Mouse (Mus musculus): ENCODE results near the gene Nav2. TPM values are rescaled to one million over a fixed set of nuclear protein-coding genes. Genes with fewer than 3 reads are reported as not detected.

The Nav2 gene
- polyA plus RNA-seq, 1 experiment: 28.3 TPM

- TF ChIP-seq CTCF (IDR thresholded peaks at IDR 0.05; ENCODE audit: borderline replicate concordance, extremely low read depth, insufficient read depth, insufficient read length): no peak
- no peak for TF ChIP-seq POLR2A (IDR thresholded peaks at IDR 0.05; ENCODE audit: borderline replicate concordance, extremely low read depth, insufficient read depth, insufficient read length, poor library complexity, severe bottlenecking)
- DNase-seq (ENCODE audit: low read depth): no peak
These were observed 348.9 kb downstream of the Nav2 start for GRCm38 (mm10) chr7:49257234-49257906.

- no peak for TF ChIP-seq POLR2A (IDR thresholded peaks at IDR 0.05; ENCODE audit: borderline replicate concordance, extremely low read depth, insufficient read depth, insufficient read length, poor library complexity, severe bottlenecking)
- no peak for TF ChIP-seq CTCF (IDR thresholded peaks at IDR 0.05; ENCODE audit: borderline replicate concordance, extremely low read depth, insufficient read depth, insufficient read length)
- no peak for DNase-seq (ENCODE audit: low read depth)
These were observed 349.6 kb downstream of the Nav2 start for GRCm38 (mm10) chr7:49258088-49258487.

DNA sequence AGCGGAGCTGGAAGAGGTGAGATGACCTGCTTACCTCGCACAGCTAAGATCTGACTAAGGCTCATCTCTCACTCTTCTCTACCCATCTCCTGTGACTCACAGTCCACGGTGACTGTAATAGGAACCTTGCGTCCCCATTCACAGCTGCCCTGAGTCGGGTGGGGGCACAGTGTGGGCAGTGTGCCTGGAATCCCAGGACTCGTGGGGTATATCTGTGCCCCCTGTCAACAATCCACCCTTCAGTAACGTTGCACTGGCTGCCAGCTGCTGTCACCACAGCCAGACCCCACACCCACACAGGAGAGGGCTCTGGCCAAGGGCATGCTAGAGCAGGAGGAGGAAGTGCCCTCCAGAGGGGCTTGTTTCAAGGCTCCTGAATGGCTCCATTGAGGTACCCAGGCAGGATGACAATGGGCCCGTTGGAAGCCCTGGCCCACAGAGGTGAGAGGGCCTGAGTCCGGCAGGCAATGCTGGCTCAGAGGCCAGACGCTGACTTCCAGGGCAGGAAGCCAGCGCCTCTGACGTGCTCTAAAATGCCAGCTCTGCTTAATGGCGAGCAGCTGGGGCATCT, 353.5 kb downstream of the Nav2 start:
- TF ChIP-seq CTCF (IDR thresholded peaks at IDR 0.05; ENCODE audit: borderline replicate concordance, extremely low read depth, insufficient read depth, insufficient read length) (no peak), POLR2A (IDR thresholded peaks at IDR 0.05; ENCODE audit: borderline replicate concordance, extremely low read depth, insufficient read depth, insufficient read length, poor library complexity, severe bottlenecking) (no peak)
- DNase-seq (ENCODE audit: low read depth): no peak

DNA sequence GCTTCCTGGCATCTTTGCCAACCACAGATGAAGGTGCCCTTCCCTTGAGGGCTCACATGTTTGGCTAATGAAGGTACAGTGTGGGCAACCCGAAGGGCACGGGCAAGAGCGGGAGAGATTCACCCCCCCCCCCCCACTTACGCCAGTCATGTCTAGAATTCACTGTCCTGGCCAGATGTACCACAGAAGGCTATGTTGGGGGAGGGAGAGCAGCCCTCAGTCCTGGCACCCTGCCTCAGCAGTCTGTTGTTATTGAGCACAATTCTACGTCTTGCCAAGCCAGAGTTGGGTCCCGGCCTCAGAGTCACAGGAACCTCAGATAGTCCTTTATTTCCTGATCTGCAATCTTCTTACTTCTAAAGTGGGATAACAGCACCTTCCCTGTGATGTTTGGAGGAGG, 357.9 kb downstream of the Nav2 start:
- no peak for TF ChIP-seq POLR2A (IDR thresholded peaks at IDR 0.05; ENCODE audit: borderline replicate concordance, extremely low read depth, insufficient read depth, insufficient read length, poor library complexity, severe bottlenecking)
- TF ChIP-seq CTCF (IDR thresholded peaks at IDR 0.05; ENCODE audit: borderline replicate concordance, extremely low read depth, insufficient read depth, insufficient read length): no peak
- DNase-seq (ENCODE audit: low read depth): peak; percentile 79

DNA sequence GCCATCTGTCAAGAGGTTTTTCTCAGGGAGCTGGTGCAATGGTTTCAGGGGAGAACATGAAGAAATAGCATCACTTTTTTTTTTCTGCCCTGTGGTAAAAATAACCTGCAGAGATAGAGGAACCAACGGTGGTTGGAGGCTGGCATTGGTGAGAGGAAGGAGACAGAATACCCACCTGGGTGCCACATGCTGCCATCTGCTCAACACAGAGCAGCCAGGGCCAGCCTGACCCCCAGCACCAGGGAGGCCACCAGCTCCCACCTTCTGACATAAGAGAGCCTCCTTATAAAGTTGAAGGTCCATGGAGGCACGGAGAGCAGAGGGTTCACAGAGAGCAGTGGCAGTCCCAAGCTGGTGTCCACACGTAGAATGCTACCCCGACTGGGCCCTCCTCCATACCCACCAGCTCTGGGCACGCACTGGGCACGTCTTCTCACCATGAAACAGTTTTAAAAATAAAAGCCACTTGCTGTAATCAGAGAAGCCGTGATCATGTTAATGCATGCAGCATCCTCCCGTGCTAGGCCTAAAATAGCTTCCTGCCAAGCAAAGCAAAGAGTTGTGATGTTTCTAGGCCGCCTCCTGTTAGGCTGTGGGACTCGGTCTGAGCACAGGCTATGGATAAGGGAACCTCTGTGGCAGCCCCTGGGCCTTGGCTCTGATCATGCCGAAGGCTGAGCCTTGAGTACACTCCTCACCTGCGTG, 359.3 kb downstream of the Nav2 start:
- DNase-seq (ENCODE audit: low read depth): peak; percentile 53

DNA sequence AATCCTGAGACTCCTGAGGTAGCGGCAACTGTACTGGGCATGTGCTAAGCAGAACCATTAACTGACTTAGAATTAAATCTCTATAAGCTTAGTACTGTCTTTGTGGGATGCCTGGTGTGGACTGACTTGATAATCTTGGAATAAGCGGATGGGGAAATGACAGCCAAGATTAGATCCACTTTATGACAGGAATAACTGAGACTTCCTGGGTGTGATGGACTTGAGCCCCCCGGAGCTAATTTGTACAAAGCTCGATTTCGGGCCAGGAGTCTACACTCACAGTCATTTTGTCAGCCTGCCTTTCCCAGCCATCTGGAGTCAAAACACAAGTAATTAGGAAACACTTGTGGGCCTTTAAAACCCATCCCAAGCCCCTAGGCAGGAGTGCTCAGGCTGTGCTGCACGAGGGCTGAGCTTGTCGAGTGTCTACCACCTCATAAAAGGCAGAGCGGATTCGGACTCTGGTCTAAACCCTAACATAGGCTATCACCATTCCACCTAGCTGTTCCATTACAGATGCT, 359.9 kb downstream of the Nav2 start:
- no peak for TF ChIP-seq CTCF (IDR thresholded peaks at IDR 0.05; ENCODE audit: borderline replicate concordance, extremely low read depth, insufficient read depth, insufficient read length)
- no peak for TF ChIP-seq POLR2A (IDR thresholded peaks at IDR 0.05; ENCODE audit: borderline replicate concordance, extremely low read depth, insufficient read depth, insufficient read length, poor library complexity, severe bottlenecking)
- peak; percentile 73 for DNase-seq (ENCODE audit: low read depth)

More for the DNA sequence above, 359.3 kb downstream of the Nav2 start:
- no peak for TF ChIP-seq CTCF (IDR thresholded peaks at IDR 0.05; ENCODE audit: borderline replicate concordance, extremely low read depth, insufficient read depth, insufficient read length)
- TF ChIP-seq POLR2A (IDR thresholded peaks at IDR 0.05; ENCODE audit: borderline replicate concordance, extremely low read depth, insufficient read depth, insufficient read length, poor library complexity, severe bottlenecking): no peak

DNA sequence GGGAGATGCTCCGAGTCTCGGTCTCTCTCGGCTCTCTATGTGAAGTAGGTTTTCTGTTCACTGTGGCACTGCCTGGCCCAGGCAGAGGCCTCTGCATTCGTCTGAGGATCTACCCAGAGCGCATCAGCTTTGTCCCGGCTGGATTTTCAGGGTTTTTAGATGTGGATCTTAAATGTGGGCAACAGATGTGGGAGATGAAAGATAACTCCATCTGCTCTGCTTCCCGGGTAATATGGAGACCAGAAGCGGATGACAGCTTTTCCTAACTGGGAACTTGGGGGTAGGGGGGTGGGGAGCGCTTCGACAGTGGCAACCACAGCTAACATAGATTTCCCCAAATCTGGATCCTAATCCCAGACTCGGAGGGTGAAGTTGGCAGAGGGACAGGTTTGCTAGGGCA, 362.3 kb downstream of the Nav2 start:
- DNase-seq (ENCODE audit: low read depth): no peak
- no peak for TF ChIP-seq CTCF (IDR thresholded peaks at IDR 0.05; ENCODE audit: borderline replicate concordance, extremely low read depth, insufficient read depth, insufficient read length)
- TF ChIP-seq POLR2A (IDR thresholded peaks at IDR 0.05; ENCODE audit: borderline replicate concordance, extremely low read depth, insufficient read depth, insufficient read length, poor library complexity, severe bottlenecking): no peak

- peak; percentile 91 for DNase-seq (ENCODE audit: low read depth)
- TF ChIP-seq CTCF (IDR thresholded peaks at IDR 0.05; ENCODE audit: borderline replicate concordance, extremely low read depth, insufficient read depth, insufficient read length): peak; percentile 93
- TF ChIP-seq POLR2A (IDR thresholded peaks at IDR 0.05; ENCODE audit: borderline replicate concordance, extremely low read depth, insufficient read depth, insufficient read length, poor library complexity, severe bottlenecking): no peak
These were observed 364.2 kb downstream of the Nav2 start for GRCm38 (mm10) chr7:49272445-49273439.

DNA sequence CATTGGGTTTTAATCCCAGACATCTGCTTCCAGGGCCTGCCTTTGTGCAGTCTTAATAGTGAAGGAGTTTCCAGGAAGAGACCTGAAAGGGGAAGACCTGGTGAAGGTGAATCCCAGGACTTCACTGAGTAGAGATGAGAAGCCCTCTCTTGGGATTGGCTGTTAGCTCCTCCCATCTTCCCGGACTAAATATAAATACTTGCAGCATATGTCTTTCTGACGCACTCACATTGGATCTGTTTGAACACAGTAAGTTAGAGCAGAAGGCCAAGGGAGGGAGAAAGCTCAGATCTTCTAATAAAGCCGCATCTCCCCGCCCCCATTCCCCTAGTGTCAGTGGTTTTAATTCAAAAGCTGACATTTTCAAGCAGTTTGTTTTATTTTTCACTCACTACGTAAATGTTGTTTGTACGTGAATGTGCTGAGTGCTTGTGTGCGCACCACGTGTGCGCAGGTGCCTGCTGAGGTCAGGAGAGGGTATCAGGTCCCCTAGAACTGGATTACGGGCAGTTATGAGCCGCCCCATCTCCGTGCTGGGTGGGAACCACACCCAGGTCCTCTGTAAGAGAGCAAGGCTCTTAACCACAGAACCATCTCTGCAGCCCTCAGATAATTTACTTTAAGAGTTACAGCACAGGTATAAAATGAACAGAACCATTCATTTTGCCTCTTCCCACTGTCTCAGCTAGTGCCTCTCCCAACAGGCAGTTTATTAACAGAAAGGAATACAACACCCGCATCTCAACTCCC, 365.6 kb downstream of the Nav2 start:
- peak; percentile 33 for DNase-seq (ENCODE audit: low read depth)
- TF ChIP-seq CTCF (IDR thresholded peaks at IDR 0.05; ENCODE audit: borderline replicate concordance, extremely low read depth, insufficient read depth, insufficient read length) (no peak), POLR2A (IDR thresholded peaks at IDR 0.05; ENCODE audit: borderline replicate concordance, extremely low read depth, insufficient read depth, insufficient read length, poor library complexity, severe bottlenecking) (no peak)

DNA sequence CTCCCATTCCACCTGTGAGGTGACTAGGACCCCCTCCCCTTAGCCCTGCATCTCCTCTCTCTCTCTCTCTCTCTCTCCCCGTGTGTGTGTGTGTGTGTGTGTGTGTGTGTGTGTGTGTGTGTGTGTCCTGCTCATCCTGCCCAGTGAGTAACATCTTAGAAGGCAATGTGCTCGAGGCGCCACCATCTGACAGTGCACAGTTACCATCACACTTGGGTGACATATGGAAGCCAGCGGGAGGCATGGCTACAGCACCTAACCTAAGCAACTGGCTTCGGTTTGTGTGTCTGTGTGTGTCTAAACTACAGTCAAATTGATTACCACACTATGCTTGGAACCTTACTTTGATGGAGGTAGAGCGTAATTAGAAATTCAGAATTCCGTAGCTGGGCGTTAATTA, 366.2 kb downstream of the Nav2 start:
- DNase-seq (ENCODE audit: low read depth): peak; percentile 50
- TF ChIP-seq POLR2A (IDR thresholded peaks at IDR 0.05; ENCODE audit: borderline replicate concordance, extremely low read depth, insufficient read depth, insufficient read length, poor library complexity, severe bottlenecking): no peak
- no peak for TF ChIP-seq CTCF (IDR thresholded peaks at IDR 0.05; ENCODE audit: borderline replicate concordance, extremely low read depth, insufficient read depth, insufficient read length)
